Mouse (Mus musculus) neural tube, embryonic 14.5 days (tissue): ENCODE measurements around the gene Tbce. TPM values are rescaled to one million over a fixed set of nuclear protein-coding genes. Genes with fewer than 3 reads are reported as not detected.

ENCODE experiments used
- polyA plus RNA-seq: library from polyadenylated mRNA; unstranded; fragments of >200 nt; fragmentation: Nextera tagmentation; extraction: Ambion mirVana; gene quantifications from 2 replicates; pipeline ENCODE4 v1.2.1, GENCODE M21; 2014

Tbce gene
- polyA plus RNA-seq, 1 experiment from 2014 or later: 126 TPM

Other genes starting within 250 kb of the Tbce start
- gene B3galnt2, start 85.2 kb downstream of the Tbce start, polyA plus RNA-seq: 16.5 and 24.1 TPM in 2 replicates
- 72.1 and 81.6 TPM in 2 replicates for gene Arid4b, start 23.6 kb upstream of the Tbce start, polyA plus RNA-seq
- gene Ggps1, start 23.9 kb upstream of the Tbce start, polyA plus RNA-seq: 89.2 and 97.9 TPM in 2 replicates